Mouse (Mus musculus): ENCODE measurements around the gene Rps2. TPM values are rescaled to one million over a fixed set of nuclear protein-coding genes. Genes with fewer than 3 reads are reported as not detected.

Gene Rps2
- polyA plus RNA-seq, 1 experiment = 2,207 TPM

DNA sequence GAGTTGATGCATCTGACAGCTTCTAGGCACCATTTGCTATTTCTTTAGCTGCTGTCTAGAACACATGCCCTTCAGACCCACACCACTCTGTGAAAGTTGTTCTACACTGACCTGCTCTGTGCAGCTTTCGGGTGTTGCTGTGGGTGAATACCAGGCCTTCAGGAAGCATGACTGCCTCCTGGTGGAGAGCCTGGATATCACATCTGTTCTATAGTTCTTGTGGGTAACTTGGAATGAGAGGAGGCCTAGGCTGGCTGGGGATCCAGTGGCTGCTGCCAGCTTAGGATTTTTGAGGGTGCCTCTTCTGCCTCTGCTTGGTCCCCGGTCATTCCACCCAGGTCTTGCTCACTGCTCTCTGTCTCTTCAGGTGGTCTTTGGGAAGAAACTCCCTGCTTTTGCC, 41.7 kb upstream of the Rps2 start:
- peaks cover 14% of the 10 kb centered on the region for H3K4me1 ChIP-seq (ENCODE audit: control insufficient read depth, insufficient read depth, insufficient read length, low read length)
- H3K36me3 ChIP-seq (ENCODE audit: control insufficient read depth, insufficient read depth, low read length) = peaks cover 43% of the 10 kb centered on the region
- WGBS = 64% methylated on average over 2 of the region's 2 CpGs
- H3K27me3 ChIP-seq (ENCODE audit: control insufficient read depth, insufficient read depth, low read length) = no peaks in the 10 kb centered on the region
- H3K4me3 ChIP-seq (ENCODE audit: low read depth, low read length) = no peak overlapping the region
- no peak; the same call in 1 of the 2 replicates for TF ChIP-seq POLR2A (IDR thresholded peaks at IDR 0.05; ENCODE audit: low read depth, low read length)
- peak; percentile 84; the same call in 1 of the 2 replicates for TF ChIP-seq CTCF (IDR thresholded peaks at IDR 0.05; ENCODE audit: extremely low read depth, insufficient read length, insufficient replicate concordance, low read depth, low read length)
- H3K27ac ChIP-seq (ENCODE audit: insufficient read depth, low read depth, low read length) = no peak overlapping the region

- 94% methylated on average over 5 of the region's 5 CpGs for WGBS
Measured at GRCm38 (mm10) chr17:24676877-24677276, 41.0 kb upstream of the Rps2 start.

GRCm38 (mm10) chr17:24677500-24678080, 40.3 kb upstream of the Rps2 start:
- H3K4me3 ChIP-seq (ENCODE audit: low read depth, low read length) = no peak overlapping the region
- H3K4me1 ChIP-seq (ENCODE audit: control insufficient read depth, insufficient read depth, insufficient read length, low read length) = peaks cover 4% of the 10 kb centered on the region
- TF ChIP-seq CTCF (IDR thresholded peaks at IDR 0.05; ENCODE audit: extremely low read depth, insufficient read length, insufficient replicate concordance, low read depth, low read length) (no peak), POLR2A (IDR thresholded peaks at IDR 0.05; ENCODE audit: low read depth, low read length) (no peak)
- H3K36me3 ChIP-seq (ENCODE audit: control insufficient read depth, insufficient read depth, low read length) = peaks cover 54% of the 10 kb centered on the region
- 69% methylated on average over 24 of the region's 24 CpGs for WGBS
- peak overlapping the region; percentile 47 for H3K27ac ChIP-seq (ENCODE audit: insufficient read depth, low read depth, low read length)
- H3K27me3 ChIP-seq (ENCODE audit: control insufficient read depth, insufficient read depth, low read length) = no peaks in the 10 kb centered on the region

More at GRCm38 (mm10) chr17:24676877-24677276, 41.0 kb upstream of the Rps2 start:
- H3K4me1 ChIP-seq (ENCODE audit: control insufficient read depth, insufficient read depth, insufficient read length, low read length) = peaks cover 9% of the 10 kb centered on the region
- H3K36me3 ChIP-seq (ENCODE audit: control insufficient read depth, insufficient read depth, low read length) = peaks cover 48% of the 10 kb centered on the region
- H3K27me3 ChIP-seq (ENCODE audit: control insufficient read depth, insufficient read depth, low read length) = no peaks in the 10 kb centered on the region
- TF ChIP-seq POLR2A (IDR thresholded peaks at IDR 0.05; ENCODE audit: low read depth, low read length) (no peak), CTCF (IDR thresholded peaks at IDR 0.05; ENCODE audit: extremely low read depth, insufficient read length, insufficient replicate concordance, low read depth, low read length) (no peak)
- H3K27ac ChIP-seq (ENCODE audit: insufficient read depth, low read depth, low read length) = no peak overlapping the region
- H3K4me3 ChIP-seq (ENCODE audit: low read depth, low read length) = no peak overlapping the region

DNA sequence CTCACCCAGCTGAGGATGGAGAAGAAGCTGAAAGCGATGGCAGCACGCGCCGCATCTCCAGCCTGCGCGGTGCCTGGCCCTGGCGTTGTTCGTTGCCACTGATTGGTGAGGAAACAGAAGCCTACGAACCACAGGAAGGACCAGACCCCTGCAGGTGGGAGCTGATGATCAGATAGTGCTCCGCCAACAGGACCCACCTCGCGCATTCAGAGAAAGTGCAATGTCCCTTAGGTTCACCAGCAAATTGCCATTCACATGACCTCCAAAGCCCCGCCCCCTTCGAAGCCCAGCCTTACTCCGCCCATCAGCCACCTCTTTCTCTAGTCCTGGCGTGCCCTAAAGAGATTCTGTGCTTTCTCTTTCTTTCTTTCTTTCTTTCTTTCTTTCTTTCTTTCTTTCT, 31.4 kb upstream of the Rps2 start:
- WGBS = 50% methylated on average over 16 of the region's 16 CpGs

DNA sequence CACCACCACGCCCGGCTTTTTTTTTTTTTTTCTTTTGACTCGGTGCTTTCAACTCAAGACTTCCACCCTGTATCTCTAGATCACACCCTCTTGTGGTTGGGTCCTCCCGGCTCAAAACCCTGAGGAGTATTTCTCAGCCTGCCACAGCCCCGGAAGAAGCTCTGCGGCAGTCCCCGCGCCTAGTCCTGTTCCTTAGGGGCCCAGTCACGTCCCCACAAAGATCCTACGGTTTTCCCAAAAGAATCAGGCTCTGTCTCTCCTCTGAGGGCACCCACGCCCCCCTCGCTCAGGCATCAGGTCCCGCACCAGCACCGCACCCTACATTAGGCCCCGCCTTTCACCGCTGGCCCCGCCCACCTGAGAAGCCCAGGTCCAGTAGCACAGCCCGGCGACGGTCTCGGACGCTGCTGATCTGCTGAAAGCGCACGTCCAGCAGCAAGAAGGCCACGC, 30.7 kb upstream of the Rps2 start:
- Histone ChIP-seq H3K27ac (ENCODE audit: insufficient read depth, low read depth, low read length) (no peak overlapping the region), H3K4me1 (ENCODE audit: control insufficient read depth, insufficient read depth, insufficient read length, low read length) (peaks cover 13% of the 10 kb centered on the region), H3K27me3 (ENCODE audit: control insufficient read depth, insufficient read depth, low read length) (peaks cover 17% of the 10 kb centered on the region), H3K36me3 (ENCODE audit: control insufficient read depth, insufficient read depth, low read length) (peaks cover 4% of the 10 kb centered on the region; the same call in 1 of the 2 replicates), H3K4me3 (ENCODE audit: low read depth, low read length) (peak overlapping the region; percentile 74)
- WGBS = under 1% methylated on average over 25 of the region's 25 CpGs
- TF ChIP-seq CTCF (IDR thresholded peaks at IDR 0.05; ENCODE audit: extremely low read depth, insufficient read length, insufficient replicate concordance, low read depth, low read length) (no peak), POLR2A (IDR thresholded peaks at IDR 0.05; ENCODE audit: low read depth, low read length) (no peak)

More for the DNA sequence above, 31.4 kb upstream of the Rps2 start:
- Histone ChIP-seq H3K36me3 (ENCODE audit: control insufficient read depth, insufficient read depth, low read length) (peaks cover 8% of the 10 kb centered on the region), H3K27ac (ENCODE audit: insufficient read depth, low read depth, low read length) (no peak overlapping the region), H3K4me3 (ENCODE audit: low read depth, low read length) (peak overlapping the region; percentile 24), H3K4me1 (ENCODE audit: control insufficient read depth, insufficient read depth, insufficient read length, low read length) (peaks cover 13% of the 10 kb centered on the region), H3K27me3 (ENCODE audit: control insufficient read depth, insufficient read depth, low read length) (peaks cover 17% of the 10 kb centered on the region)
- TF ChIP-seq POLR2A (IDR thresholded peaks at IDR 0.05; ENCODE audit: low read depth, low read length) (no peak), CTCF (IDR thresholded peaks at IDR 0.05; ENCODE audit: extremely low read depth, insufficient read length, insufficient replicate concordance, low read depth, low read length) (no peak)

DNA sequence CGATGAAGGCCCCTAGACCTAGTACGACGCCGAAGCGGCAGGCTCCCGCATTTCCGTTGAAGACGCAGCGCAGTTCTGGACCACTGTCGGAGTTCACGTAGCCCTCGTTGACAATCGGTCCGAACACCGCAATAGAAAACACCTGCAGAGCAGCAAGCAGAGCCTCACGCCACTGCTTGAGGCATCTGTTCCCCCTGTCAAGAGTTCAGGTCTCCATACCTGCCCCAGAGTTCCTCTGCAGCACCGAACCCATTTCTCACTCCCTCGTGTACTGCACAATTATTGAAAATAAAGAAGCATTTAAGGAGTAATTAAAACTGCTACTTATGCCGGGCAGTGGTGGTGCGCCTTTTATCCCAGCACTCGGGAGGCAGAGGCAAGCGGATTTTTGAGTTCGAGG, 30.3 kb upstream of the Rps2 start:
- Histone ChIP-seq H3K27me3 (ENCODE audit: control insufficient read depth, insufficient read depth, low read length) (peaks cover 17% of the 10 kb centered on the region), H3K4me1 (ENCODE audit: control insufficient read depth, insufficient read depth, insufficient read length, low read length) (peaks cover 13% of the 10 kb centered on the region), H3K4me3 (ENCODE audit: low read depth, low read length) (peak overlapping the region; percentile 74), H3K27ac (ENCODE audit: insufficient read depth, low read depth, low read length) (no peak overlapping the region), H3K36me3 (ENCODE audit: control insufficient read depth, insufficient read depth, low read length) (peaks cover 2% of the 10 kb centered on the region; the same call in 1 of the 2 replicates)
- 24% methylated on average over 23 of the region's 23 CpGs for WGBS
- no peak for TF ChIP-seq POLR2A (IDR thresholded peaks at IDR 0.05; ENCODE audit: low read depth, low read length)
- no peak for TF ChIP-seq CTCF (IDR thresholded peaks at IDR 0.05; ENCODE audit: extremely low read depth, insufficient read length, insufficient replicate concordance, low read depth, low read length)

DNA sequence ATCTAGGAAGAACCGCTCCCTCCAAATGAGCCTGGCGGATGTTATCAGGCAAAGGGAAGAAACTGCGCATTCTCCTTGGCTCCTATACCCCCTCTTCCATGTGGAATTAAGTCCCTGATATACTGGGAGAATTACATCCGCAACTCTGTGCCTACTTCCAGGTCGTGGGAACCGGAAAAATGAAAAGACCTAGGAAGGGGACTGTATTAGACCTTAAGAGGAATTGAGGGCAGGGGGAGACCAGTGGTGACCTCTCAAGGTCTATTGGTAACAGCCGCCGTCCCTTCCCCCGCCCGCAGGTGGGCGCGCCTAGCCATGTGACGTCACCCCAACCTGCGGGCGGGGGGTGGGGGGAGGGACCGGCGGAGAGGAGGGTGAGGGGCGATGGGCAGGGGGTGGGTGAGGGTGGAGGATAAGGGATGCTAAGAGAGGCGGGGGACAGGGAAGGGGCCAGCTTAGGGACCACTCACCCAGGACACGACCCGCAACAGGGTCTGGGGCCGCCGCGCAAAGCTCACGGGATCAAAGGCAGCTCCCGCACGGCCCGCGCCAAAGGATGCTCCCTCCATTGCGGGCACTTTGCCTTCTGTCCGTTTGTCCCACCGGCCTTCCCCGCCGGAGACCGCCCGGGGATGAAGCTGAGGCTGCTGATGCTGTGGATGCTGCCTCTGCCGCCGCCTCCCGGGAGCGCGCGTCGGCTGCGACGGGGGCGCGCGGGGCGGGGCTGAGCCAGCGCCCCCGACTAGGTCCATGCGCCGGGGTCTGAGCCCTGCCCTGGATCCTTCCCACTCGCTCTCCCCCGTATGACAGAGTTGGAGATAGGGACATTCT, 28.4 kb upstream of the Rps2 start, which contains the start of gene Syngr3:
Gene Syngr3, minus strand, starts transcription at position 705 of the 831 bp plus-strand sequence.
- Histone ChIP-seq H3K27ac (ENCODE audit: insufficient read depth, low read depth, low read length) (no peak within 1 kb of the TSS), H3K4me3 (ENCODE audit: low read depth, low read length) (peak within 1 kb of the TSS; percentile 57), H3K27me3 (ENCODE audit: control insufficient read depth, insufficient read depth, low read length) (peaks cover 17% of the 10 kb centered on the region), H3K4me1 (ENCODE audit: control insufficient read depth, insufficient read depth, insufficient read length, low read length) (peaks cover 13% of the 10 kb centered on the region), H3K36me3 (ENCODE audit: control insufficient read depth, insufficient read depth, low read length) (peaks cover 7% of the 10 kb centered on the region)
- TF ChIP-seq POLR2A (IDR thresholded peaks at IDR 0.05; ENCODE audit: low read depth, low read length) (no peak), CTCF (IDR thresholded peaks at IDR 0.05; ENCODE audit: extremely low read depth, insufficient read length, insufficient replicate concordance, low read depth, low read length) (no peak)
- WGBS = 2% methylated on average over 53 of the region's 55 CpGs

Measured in small intestine, adult 2 months (tissue).